Mouse (Mus musculus) liver, embryonic 11.5 days (tissue): ENCODE measurements around the gene Spag16. TPM values are rescaled to one million over a fixed set of nuclear protein-coding genes. Genes with fewer than 3 reads are reported as not detected.

ENCODE experiments used
- ATAC-seq: fragments of 200-750 bp; cut with Nextera tagmentation; replicated peaks from 2 replicates; pipeline ENCODE4 v1.8.0; 2017; ENCODE audit warnings: moderate number of reproducible peaks, mild to moderate bottlenecking, moderate TSS enrichment, moderate library complexity; ENCODE audit not compliant: low FRiP score
- DNase-seq: peaks from one replicate; pipeline ENCODE4 v3.0.0-alpha.2; 2017; ENCODE audit warnings: low spot score
- H3K27ac ChIP-seq: fragments of 300-500 bp; sonication (generic); 2 replicates; pipeline ENCODE4 v1.5.1; 2014; ENCODE audit warnings: mild to moderate bottlenecking, low read depth, low read length, control low read depth
- H3K27me3 ChIP-seq: fragments of 300-500 bp; sonication (generic); replicated peaks from 2 replicates; pipeline ENCODE4 v1.6.1; 2014; ENCODE audit warnings: low read length, mixed read lengths; ENCODE audit not compliant: control insufficient read depth, insufficient read depth
- H3K36me3 ChIP-seq: fragments of 300-500 bp; sonication (generic); 2 replicates; pipeline ENCODE4 v1.6.1; 2014; ENCODE audit warnings: mild to moderate bottlenecking, low read length, moderate library complexity, mixed read lengths; ENCODE audit not compliant: control insufficient read depth, insufficient read depth
- H3K4me1 ChIP-seq: fragments of 300-500 bp; sonication (generic); replicated peaks from 2 replicates; pipeline ENCODE4 v1.6.1; 2014; ENCODE audit warnings: low read length, mixed read lengths; ENCODE audit not compliant: control insufficient read depth, insufficient read depth
- H3K4me2 ChIP-seq: fragments of 300-500 bp; sonication (generic); 2 replicates; pipeline ENCODE4 v1.6.1; 2014; ENCODE audit warnings: mild to moderate bottlenecking, control low read depth, moderate library complexity
- H3K4me3 ChIP-seq: fragments of 300-500 bp; sonication (generic); 2 replicates; pipeline ENCODE4 v1.5.1; 2014; ENCODE audit warnings: low read depth, low read length, control low read depth
- H3K9ac ChIP-seq: fragments of 300-500 bp; sonication (generic); 2 replicates; pipeline ENCODE4 v1.6.1; 2014; ENCODE audit warnings: low read depth, low read length, control low read depth
- H3K9me3 ChIP-seq: fragments of 300-500 bp; sonication (generic); 2 replicates; pipeline ENCODE4 v1.6.1; 2016; ENCODE audit warnings: low read length, inconsistent platforms, mixed read lengths; ENCODE audit not compliant: control insufficient read depth
- WGBS: fragments of 180-500 bp; shearing (Covaris S2); extraction: QIAGEN DNeasy Blood & Tissue Kit; methylation state at CpG from one replicate; pipeline ENCODE4 v1.1.7; 2014; 5-methylcytosine and 5-hydroxymethylcytosine counted together
- polyA plus RNA-seq: library from polyadenylated mRNA; unstranded; fragments of >200 nt; fragmentation: Nextera tagmentation; extraction: Ambion mirVana; gene quantifications from 2 replicates; pipeline ENCODE4 v1.2.1, GENCODE M21; 2014

Spag16 gene
- polyA plus RNA-seq, 1 experiment from 2014 or later, result 0.25 TPM

- Histone ChIP-seq H3K4me2 (no peak overlapping the region), H3K4me1 (no peaks in the 10 kb centered on the region), H3K36me3 (no peaks in the 10 kb centered on the region), H3K9me3 (no peaks in the 10 kb centered on the region), H3K27ac (no peak overlapping the region), H3K4me3 (no peak overlapping the region), H3K27me3 (no peaks in the 10 kb centered on the region), H3K9ac (no peak overlapping the region)
- DNase-seq (no peak), ATAC-seq (no peak)
- WGBS, result 69% methylated on average over 3 of the region's 3 CpGs
These were observed 338.8 kb downstream of the Spag16 start for GRCm38 (mm10) chr1:70165343-70166158.

GRCm38 (mm10) chr1:70180123-70180741 is 353.5 kb downstream of the Spag16 start:
- 40% methylated on average over 4 of the region's 4 CpGs for WGBS
- ATAC-seq, result peak; percentile 60
- Histone ChIP-seq H3K4me3 (no peak overlapping the region), H3K9ac (no peak overlapping the region), H3K27ac (no peak overlapping the region), H3K27me3 (no peaks in the 10 kb centered on the region), H3K4me1 (no peaks in the 10 kb centered on the region), H3K36me3 (no peaks in the 10 kb centered on the region), H3K4me2 (no peak overlapping the region), H3K9me3 (no peaks in the 10 kb centered on the region)
- no peak for DNase-seq

GRCm38 (mm10) chr1:70264815-70265214 is 438.0 kb downstream of the Spag16 start:
- Histone ChIP-seq H3K9me3 (no peaks in the 10 kb centered on the region), H3K27me3 (no peaks in the 10 kb centered on the region), H3K4me2 (no peak overlapping the region), H3K36me3 (no peaks in the 10 kb centered on the region), H3K9ac (no peak overlapping the region), H3K27ac (no peak overlapping the region), H3K4me1 (no peaks in the 10 kb centered on the region), H3K4me3 (no peak overlapping the region)
- ATAC-seq (no peak), DNase-seq (no peak)
- WGBS, result 80% methylated on average over 9 of the region's 9 CpGs

- Histone ChIP-seq H3K27ac (no peak overlapping the region), H3K9ac (no peak overlapping the region), H3K36me3 (no peaks in the 10 kb centered on the region), H3K27me3 (no peaks in the 10 kb centered on the region), H3K4me3 (no peak overlapping the region), H3K9me3 (no peaks in the 10 kb centered on the region), H3K4me2 (no peak overlapping the region), H3K4me1 (no peaks in the 10 kb centered on the region)
- 80% methylated on average over 5 of the region's 5 CpGs for WGBS
- ATAC-seq, result no peak
- DNase-seq, result no peak
These were observed 439.2 kb downstream of the Spag16 start for GRCm38 (mm10) chr1:70265920-70266505.

- Histone ChIP-seq H3K9ac (no peak overlapping the region), H3K27me3 (no peaks in the 10 kb centered on the region), H3K4me3 (no peak overlapping the region), H3K27ac (no peak overlapping the region), H3K36me3 (no peaks in the 10 kb centered on the region), H3K9me3 (no peaks in the 10 kb centered on the region), H3K4me1 (no peaks in the 10 kb centered on the region), H3K4me2 (no peak overlapping the region)
- ATAC-seq, result no peak
- no peak for DNase-seq
- WGBS, result 12% methylated on average over 8 of the region's 8 CpGs
These were observed 443.4 kb downstream of the Spag16 start for GRCm38 (mm10) chr1:70270139-70270538.

GRCm38 (mm10) chr1:70272753-70273152 is 446.0 kb downstream of the Spag16 start:
- Histone ChIP-seq H3K27me3 (no peaks in the 10 kb centered on the region), H3K9ac (no peak overlapping the region), H3K27ac (no peak overlapping the region), H3K4me2 (no peak overlapping the region), H3K4me3 (no peak overlapping the region), H3K9me3 (no peaks in the 10 kb centered on the region), H3K36me3 (no peaks in the 10 kb centered on the region), H3K4me1 (no peaks in the 10 kb centered on the region)
- WGBS, result 66% methylated on average over 2 of the region's 2 CpGs
- ATAC-seq (no peak), DNase-seq (no peak)

- no peak for DNase-seq
- 67% methylated on average over 2 of the region's 2 CpGs for WGBS
- Histone ChIP-seq H3K27me3 (no peaks in the 10 kb centered on the region), H3K27ac (no peak overlapping the region), H3K9me3 (no peaks in the 10 kb centered on the region), H3K9ac (no peak overlapping the region), H3K4me1 (no peaks in the 10 kb centered on the region), H3K4me2 (no peak overlapping the region), H3K4me3 (no peak overlapping the region), H3K36me3 (no peaks in the 10 kb centered on the region)
- no peak for ATAC-seq
These were observed 452.5 kb downstream of the Spag16 start for GRCm38 (mm10) chr1:70279296-70279695.

GRCm38 (mm10) chr1:70283388-70283787 is 456.6 kb downstream of the Spag16 start:
- Histone ChIP-seq H3K36me3 (no peaks in the 10 kb centered on the region), H3K4me1 (no peaks in the 10 kb centered on the region), H3K9ac (no peak overlapping the region), H3K4me2 (no peak overlapping the region), H3K4me3 (no peak overlapping the region), H3K9me3 (no peaks in the 10 kb centered on the region), H3K27me3 (no peaks in the 10 kb centered on the region), H3K27ac (no peak overlapping the region)
- ATAC-seq (no peak), DNase-seq (no peak)
- 56% methylated on average over 1 of the region's 1 CpGs for WGBS
